Mouse (Mus musculus): ENCODE data around the gene Atoh7.
A peak's percentile ranks its signal among the peaks of the same experiment; 100 is the strongest.

- TF ChIP-seq CTCF (IDR thresholded peaks at IDR 0.05; ENCODE audit: low read depth, low read length), result peak; percentile 46; the same call in 1 of the 2 replicates
- no peak for TF ChIP-seq POLR2A (IDR thresholded peaks at IDR 0.05; ENCODE audit: extremely low read depth, insufficient read depth, low read length)
Observed at GRCm38 (mm10) chr10:63054586-63054985, 44.9 kb upstream of the Atoh7 start.
